ENCODE assay signal across 26 mouse cellular contexts in the genomic region with DNA sequence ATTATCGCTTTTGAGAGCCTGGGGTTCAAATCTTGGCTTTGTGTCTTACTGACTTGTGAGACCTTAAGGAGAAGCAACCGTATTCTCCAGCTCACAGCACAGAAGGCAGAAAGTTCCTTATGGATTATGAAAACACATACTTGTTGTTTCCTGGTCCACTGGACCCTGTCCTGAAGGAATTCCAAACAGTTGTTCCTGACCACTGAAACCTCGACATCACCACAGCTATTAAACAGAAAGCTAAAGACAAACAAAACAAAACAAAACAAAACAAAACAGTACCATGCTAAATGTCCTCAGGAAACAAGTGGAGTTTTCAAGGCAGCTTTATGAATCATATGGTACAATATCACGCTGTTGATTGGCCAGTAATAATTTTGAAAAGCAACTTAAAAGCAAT. TPM values are rescaled to one million over a fixed set of nuclear protein-coding genes. Genes with fewer than 3 reads are reported as not detected.
DNase-seq lines count a peak whose midpoint lies in the region; ATAC-seq and TF ChIP-seq lines count a peak whose summit lies in the region.
"Had no signal": no experiment of that assay in that cellular context is flagged by ENCODE, and none has a peak within 500 bp of the region (broad histone marks: within the 10 kb centered on the region; RNA-seq: fewer than 3 reads in every experiment).

No protein-coding gene starts in this region.

- CTCF ChIA-PET in Patski (lab: Charles Lee) = interaction anchor here (1.1 to 1.3 kb wide), 3 partner anchors 29 to 185 kb away, joined by 3 to 4 read pairs (median 3); no protein-coding TSS in a partner anchor

- in situ Hi-C loops in Patski (cut with MboI; ENCODE audit: low pct_unique_long_range_greater_than_20kb) = no loop called here

- 69% methylated on average over 4 of the region's 4 CpGs for WGBS in forebrain, embryonic 15.5 days
- 63% methylated on average over 4 of the region's 4 CpGs for WGBS in forebrain, postnatal 0 days
- WGBS in midbrain, embryonic 12.5 days = 67% methylated on average over 4 of the region's 4 CpGs

- H3K36me3 ChIP-seq in forebrain, embryonic 15.5 days = no peaks in the 10 kb centered on the region
- H3K36me3 ChIP-seq in forebrain, postnatal 0 days (ENCODE audit: insufficient read depth) = no peaks in the 10 kb centered on the region
- H3K36me3 ChIP-seq in midbrain, embryonic 12.5 days = peaks cover 5% of the 10 kb centered on the region; the same call in 1 of the 2 replicates
- H3K36me3 ChIP-seq: embryonic facial prominence, embryonic 13.5 days had no signal

- POLR2A ChIA-PET in Patski (lab: Charles Lee) = no interaction called here

- H3K4me1 ChIP-seq in forebrain, embryonic 15.5 days = peaks cover 73% of the 10 kb centered on the region
- peaks cover 28% of the 10 kb centered on the region for H3K4me1 ChIP-seq in forebrain, postnatal 0 days (ENCODE audit: insufficient read depth)
- peaks cover 81% of the 10 kb centered on the region for H3K4me1 ChIP-seq in midbrain, embryonic 12.5 days

- no peak overlapping the region for H3K4me2 ChIP-seq in forebrain, embryonic 15.5 days (replicated peaks)
- H3K4me2 ChIP-seq in forebrain, postnatal 0 days (ENCODE audit: low read depth) = no peak overlapping the region
- H3K4me2 ChIP-seq in midbrain, embryonic 12.5 days (replicated peaks) = peak overlapping the region; percentile 48
- H3K4me2 ChIP-seq: embryonic facial prominence, embryonic 13.5 days had no signal

- ATAC-seq in forebrain, embryonic 15.5 days (replicated peaks) = no peak
- ATAC-seq in forebrain, postnatal 0 days = no peak
- peak; percentile 85 for ATAC-seq in Patski
- ATAC-seq in midbrain, embryonic 12.5 days (ENCODE audit: low FRiP score, low read depth) = no peak
- ATAC-seq: intestine, postnatal 0 days had no signal

- no peak for DNase-seq in forebrain, postnatal 0 days
- DNase-seq in 3T3-L1 (ENCODE audit: low read depth, low spot score) (peak; percentile 60), Patski (ENCODE audit: low read depth, low spot score) (no peak)
- no peak for DNase-seq in left cerebral cortex, postnatal 36 days (ENCODE audit: low spot score in 2 of 2)
- no peak for DNase-seq in adrenal gland, postnatal 25 days
- DNase-seq in layer of hippocampus, adult 11-12 months (ENCODE audit: low spot score) = no peak
- DNase-seq: adrenal gland, postnatal 14 days; B cell, adult 2 months; cerebellum, adult 11-12 months; cerebellum, adult 9-11 months; gastrocnemius, postnatal 10 days; kidney, adult 9 months; kidney, postnatal 10 days; layer of hippocampus, adult 9-11 months; liver; lung, adult 2 months; lung, postnatal 10 days; right cerebral cortex, postnatal 14 days; thymus, postnatal 4 days had no signal

- H3K27ac ChIP-seq in forebrain, embryonic 15.5 days (replicated peaks) = 0 out of 2 replicates have a peak overlapping the region, but pooled peaks have one; percentile 4
- H3K27ac ChIP-seq in forebrain, postnatal 0 days (ENCODE audit: low read depth, low read length) = no peak overlapping the region
- peak overlapping the region; percentile 9 for H3K27ac ChIP-seq in midbrain, embryonic 12.5 days (replicated peaks)
- H3K27ac ChIP-seq: embryonic facial prominence, embryonic 13.5 days; liver, embryonic 14.5 days; macrophage had no signal

- no peaks in the 10 kb centered on the region for H3K9me3 ChIP-seq in forebrain, embryonic 15.5 days
- H3K9me3 ChIP-seq in forebrain, postnatal 0 days (ENCODE audit: low read length) = no peaks in the 10 kb centered on the region
- no peaks in the 10 kb centered on the region for H3K9me3 ChIP-seq in midbrain, embryonic 12.5 days
- H3K9me3 ChIP-seq: embryonic facial prominence, embryonic 13.5 days had no signal

- no peak overlapping the region for H3K9ac ChIP-seq in forebrain, embryonic 15.5 days (replicated peaks)
- H3K9ac ChIP-seq in forebrain, postnatal 0 days = no peak overlapping the region
- 0 out of 2 replicates have a peak overlapping the region, but pooled peaks have one; percentile 11 for H3K9ac ChIP-seq in midbrain, embryonic 12.5 days (replicated peaks)
- H3K9ac ChIP-seq: embryonic facial prominence, embryonic 13.5 days; liver, embryonic 14.5 days had no signal

- no peak for TF ChIP-seq CTCF in forebrain, postnatal 0 days (IDR thresholded peaks at IDR 0.05; ENCODE audit: low read depth)
- TF ChIP-seq CTCF in Patski (IDR thresholded peaks at IDR 0.05) = no peak

- intact Hi-C loops in left cerebral cortex, postnatal 36 days (cut with DNase I) = no loop called here

- no peaks in the 10 kb centered on the region for H3K27me3 ChIP-seq in forebrain, embryonic 15.5 days
- no peaks in the 10 kb centered on the region for H3K27me3 ChIP-seq in forebrain, postnatal 0 days (ENCODE audit: insufficient read depth, low read length)
- H3K27me3 ChIP-seq in Patski = no peaks in the 10 kb centered on the region
- H3K27me3 ChIP-seq in midbrain, embryonic 12.5 days = no peaks in the 10 kb centered on the region
- H3K27me3 ChIP-seq: CH12.LX; embryonic facial prominence, embryonic 13.5 days had no signal

- H3K4me3 ChIP-seq in forebrain, embryonic 15.5 days = no peak overlapping the region
- H3K4me3 ChIP-seq in forebrain, postnatal 0 days (ENCODE audit: low read depth, low read length) = no peak overlapping the region
- no peak overlapping the region for H3K4me3 ChIP-seq in midbrain, embryonic 12.5 days
- H3K4me3 ChIP-seq: embryonic facial prominence, embryonic 13.5 days had no signal

RNA-seq across cellular contexts. Expression of a gene that starts 48.6 kb away (rescaled TPM):
- polyA plus RNA-seq in forebrain, embryonic 15.5 days (2015; fragmentation: Nextera tagmentation; extraction: Ambion mirVana) = 33.7 and 34.0 TPM in 2 replicates
- 39.4 and 56.7 TPM in 2 replicates for total RNA-seq in forebrain, postnatal 0 days (2014; rRNA removed)
- polyA plus RNA-seq in forebrain, postnatal 0 days (2015; fragmentation: Nextera tagmentation; extraction: Ambion mirVana) = 13.2 and 21.2 TPM in 2 replicates
- polyA plus RNA-seq in Patski (2021) = 37.7 TPM
- polyA plus RNA-seq in midbrain, embryonic 12.5 days (2016; fragmentation: Nextera tagmentation; extraction: Ambion mirVana) = 60.5 and 63.7 TPM in 2 replicates
- total RNA-seq in left cerebral cortex, postnatal 36 days (2021) = 100 to 1,000 TPM; 191 to 230 TPM
- total RNA-seq in adrenal gland, postnatal 25 days (2021) = 22.0 and 25.1 TPM in 2 replicates
